Mouse (Mus musculus) erythroblast, embryonic 14.5 days (primary cell): ENCODE measurements around the gene Znhit2.

ENCODE experiments used
- GATA1 ChIP-seq: IDR thresholded peaks from 2 replicates; pipeline ENCODE4 v1.6.1; 2012; ENCODE audit warnings: low read length, inconsistent platforms, mixed read lengths
- TAL1 ChIP-seq: IDR thresholded peaks from 3 replicates; pipeline ENCODE4 v1.6.1; 2012; ENCODE audit warnings: low read length, inconsistent platforms, mixed read lengths

DNA sequence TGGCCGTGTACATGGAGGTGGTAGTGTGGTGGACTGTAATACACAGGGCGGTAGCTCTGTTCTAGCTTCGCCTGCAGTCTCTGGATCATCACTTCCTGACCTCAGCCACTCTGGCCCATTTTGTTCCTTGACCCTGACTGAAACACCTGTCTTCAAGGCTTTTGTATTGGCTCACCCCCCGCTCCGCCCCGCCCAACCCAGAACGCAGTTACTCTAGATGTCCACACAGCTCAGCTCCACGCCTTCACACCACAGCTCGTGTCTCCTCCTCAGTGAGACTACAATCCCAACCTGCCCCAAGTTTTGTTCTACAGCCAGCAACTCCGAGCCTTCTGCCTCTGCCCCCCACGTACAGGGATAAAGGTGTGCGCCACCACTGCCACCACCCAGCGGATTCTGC is 27.8 kb downstream of the Znhit2 start:
- TF ChIP-seq GATA1 (no peak), TAL1 (no peak)
